Mouse (Mus musculus): ENCODE measurements at regions not wholly inside any gene's neighbourhood (a gene's known extent, or its start where the extent isn't known, plus 50 kb on each side); places are given as distances from the start of the nearest gene placed in this dataset.

- ATAC-seq (ENCODE audit: low TSS enrichment), result no peak
These were observed 51.5 kb upstream of the Med13 start for GRCm38 (mm10) chr11:86408686-86409579.

DNA sequence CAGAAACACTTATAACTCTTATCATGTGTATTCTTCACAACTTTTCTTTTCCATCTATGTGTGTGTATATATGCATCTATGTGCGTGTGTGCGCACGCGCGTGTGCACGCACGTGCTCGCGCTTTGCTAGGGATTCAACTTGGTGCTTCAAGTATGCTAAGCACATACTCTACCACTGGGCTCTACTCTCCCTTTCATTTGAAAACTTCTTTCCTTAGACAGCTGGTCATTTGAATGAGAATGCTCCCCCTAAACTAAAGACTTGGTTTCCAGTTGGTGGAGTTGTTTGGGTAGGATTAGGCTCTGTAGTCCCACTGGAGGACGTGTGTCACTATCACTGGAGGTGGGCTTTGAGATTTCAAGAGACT, 52.2 kb upstream of the Med13 start:
- ATAC-seq (ENCODE audit: low TSS enrichment), result no peak

DNA sequence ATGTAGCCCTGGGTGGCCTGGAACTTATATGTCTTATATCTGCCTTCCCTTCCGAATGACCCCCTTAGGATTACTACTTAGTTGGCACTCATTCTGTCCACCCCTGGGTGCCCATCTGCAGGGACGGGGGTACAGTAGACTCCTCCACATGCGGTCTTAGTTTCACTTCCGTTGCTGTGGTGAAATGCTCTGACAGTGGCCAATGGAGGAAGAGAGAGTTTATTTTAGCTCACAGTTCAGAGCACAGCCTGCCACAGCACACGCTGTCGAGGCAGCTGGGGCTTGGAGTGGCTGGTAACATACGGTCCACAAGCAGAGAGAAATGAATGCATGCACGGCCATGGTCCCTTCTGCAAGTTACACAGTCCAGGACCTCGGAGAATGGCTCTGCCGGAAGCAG, 53.1 kb upstream of the Med13 start:
- ATAC-seq (ENCODE audit: low TSS enrichment), result no peak

GRCm38 (mm10) chr11:86412772-86413390, 55.5 kb upstream of the Med13 start:
- no peak for ATAC-seq (ENCODE audit: low TSS enrichment)

DNA sequence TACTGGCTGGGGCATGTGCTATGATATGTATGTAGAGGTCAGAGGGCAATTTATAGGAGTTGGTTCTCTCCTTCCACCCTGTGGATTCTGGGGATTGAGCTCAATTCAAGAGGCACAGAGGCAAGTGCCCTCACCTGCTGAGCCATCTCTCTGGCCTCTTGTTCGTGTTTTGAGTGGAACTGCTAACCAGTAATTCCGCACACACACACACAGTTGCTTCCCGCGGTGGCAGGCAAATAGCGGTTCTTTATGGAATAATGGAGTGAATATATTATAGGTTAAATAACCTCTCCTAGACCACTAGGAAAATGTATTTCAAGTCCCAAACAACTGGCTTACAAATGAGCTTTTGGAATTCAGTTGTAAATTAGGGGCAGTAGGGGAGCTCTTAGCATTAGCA, 59.1 kb upstream of the Med13 start:
- no peak for ATAC-seq (ENCODE audit: low TSS enrichment)

DNA sequence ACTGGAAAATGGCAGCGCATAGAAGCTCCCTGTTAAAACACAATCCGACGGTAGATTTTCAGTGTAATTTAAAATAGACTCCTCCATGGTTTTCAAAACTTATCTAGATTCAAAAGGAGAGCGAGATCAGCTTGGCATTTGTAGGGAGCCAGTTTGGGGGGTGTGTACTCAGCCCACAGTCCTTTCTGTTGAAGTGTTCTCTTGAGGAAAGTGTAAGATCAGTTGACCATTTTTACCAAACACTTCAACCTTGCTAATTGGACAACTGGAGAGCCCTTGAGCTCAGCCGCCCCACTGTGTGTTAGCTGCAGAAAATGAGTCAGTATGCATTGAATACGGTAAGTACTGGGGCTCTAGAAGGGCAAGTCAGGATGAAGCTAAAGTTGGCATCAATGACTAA, 59.8 kb upstream of the Med13 start:
- 0 out of 2 replicates have a peak, but pooled peaks have one; percentile 34 for ATAC-seq (ENCODE audit: low TSS enrichment)

GRCm38 (mm10) chr11:86419810-86420483, 62.5 kb upstream of the Med13 start:
- ATAC-seq (ENCODE audit: low TSS enrichment), result no peak

DNA sequence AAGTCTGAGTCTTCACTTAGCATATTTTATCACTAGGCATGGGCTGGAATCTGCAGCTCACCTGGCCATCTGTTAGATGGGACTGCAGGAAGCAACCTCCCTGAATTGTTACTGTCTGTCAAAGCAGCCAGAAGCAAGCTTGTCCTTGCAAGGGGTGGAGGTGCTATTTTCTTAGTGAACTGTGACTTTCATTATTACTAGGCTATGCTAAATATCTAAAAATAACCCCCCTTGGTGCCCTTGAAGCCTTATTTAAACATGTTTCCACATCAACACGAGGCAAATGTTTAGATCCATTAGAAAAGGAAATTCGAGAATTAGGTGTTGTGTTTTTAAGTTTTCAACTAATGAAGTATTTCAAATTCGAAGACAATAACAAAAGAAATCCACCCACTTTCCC, 55.5 kb upstream of the Rnft1 start:
- ATAC-seq (ENCODE audit: low TSS enrichment), result no peak

- no peak for ATAC-seq (ENCODE audit: low TSS enrichment)
These were observed 54.2 kb upstream of the Rnft1 start for GRCm38 (mm10) chr11:86430287-86430686.

DNA sequence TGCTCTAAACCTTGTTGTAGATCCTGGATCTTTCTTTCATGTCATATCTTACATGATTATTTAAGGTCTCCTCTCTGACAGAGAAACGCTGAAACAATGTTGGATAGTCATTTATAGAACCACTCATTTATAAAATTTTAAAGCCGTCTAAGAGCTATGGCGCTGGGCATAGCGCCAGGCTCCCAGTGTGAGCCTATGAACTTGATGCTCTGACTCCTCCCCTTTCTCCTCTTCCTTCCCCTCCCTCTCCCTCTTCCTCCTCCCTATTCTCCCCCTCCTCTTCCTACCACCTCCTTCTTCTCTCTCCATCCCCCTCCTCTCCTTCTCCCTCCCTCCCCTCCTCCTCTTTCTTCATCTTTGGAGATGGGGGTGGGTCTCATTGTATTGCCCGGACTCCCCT, 52.9 kb upstream of the Rnft1 start:
- ATAC-seq (ENCODE audit: low TSS enrichment), result no peak

- peak; percentile 62 for ATAC-seq (ENCODE audit: low TSS enrichment)
These were observed 50.4 kb upstream of the Rnft1 start for GRCm38 (mm10) chr11:86434106-86434505.
